Mouse (Mus musculus): Measurements from ENCODE around the gene Gm10220. TPM values are rescaled to one million over a fixed set of nuclear protein-coding genes. Genes with fewer than 3 reads are reported as not detected.

The Gm10220 gene
- polyA plus RNA-seq, 1 experiment from 2014 or later: not detected

GRCm38 (mm10) chr5:26070716-26071115 is 50.5 kb downstream of the Gm10220 start:
- ATAC-seq (ENCODE audit: low FRiP score) (no peak), DNase-seq (ENCODE audit: low spot score) (no peak)
- no peaks in the 10 kb centered on the region for H3K4me1 ChIP-seq (replicated peaks; ENCODE audit: control insufficient read depth, insufficient read depth, low read length)
- 91% methylated on average over 24 of the region's 24 CpGs for WGBS
- H3K9me3 ChIP-seq (ENCODE audit: control insufficient read depth, low read length): peaks cover 7% of the 10 kb centered on the region; the same call in 1 of the 2 replicates
- H3K4me2 ChIP-seq (replicated peaks): no peak overlapping the region
- no peak overlapping the region for H3K4me3 ChIP-seq (replicated peaks; ENCODE audit: low read length)
- no peaks in the 10 kb centered on the region for H3K36me3 ChIP-seq (replicated peaks; ENCODE audit: control insufficient read depth, insufficient read depth)
- H3K27ac ChIP-seq: no peak overlapping the region
- H3K27me3 ChIP-seq (ENCODE audit: control insufficient read depth, insufficient read depth, low read length): no peaks in the 10 kb centered on the region
- H3K9ac ChIP-seq: no peak overlapping the region

Other genes with a start within 250 kb of the Gm10220 start
- gene Gm21663, start 179.0 kb downstream of the Gm10220 start, polyA plus RNA-seq (2014; fragmentation: Nextera tagmentation; extraction: Ambion mirVana): 0.18 TPM in 1 of 2 replicates, not detected in the other
- gene Gm21671, start 167.0 kb downstream of the Gm10220 start, polyA plus RNA-seq (2014; fragmentation: Nextera tagmentation; extraction: Ambion mirVana): 0.10 and 0.32 TPM in 2 replicates
- 0.22 and 0.31 TPM in 2 replicates for gene Gm21680, start 148.8 kb downstream of the Gm10220 start, polyA plus RNA-seq (2014; fragmentation: Nextera tagmentation; extraction: Ambion mirVana)
- gene Gm21698, start 132.8 kb downstream of the Gm10220 start, polyA plus RNA-seq (2014; fragmentation: Nextera tagmentation; extraction: Ambion mirVana): 0.41 TPM in 1 of 2 replicates, not detected in the other
- gene Gm1979, start 116.6 kb downstream of the Gm10220 start, polyA plus RNA-seq (2014; fragmentation: Nextera tagmentation; extraction: Ambion mirVana): 0.29 and 0.37 TPM in 2 replicates
- gene Gm5862, start 98.5 kb downstream of the Gm10220 start, polyA plus RNA-seq (2014; fragmentation: Nextera tagmentation; extraction: Ambion mirVana): 0.12 TPM in 1 of 2 replicates, not detected in the other
- 0.20 and 0.29 TPM in 2 replicates for gene Speer4a, start 81.9 kb downstream of the Gm10220 start, polyA plus RNA-seq (2014; fragmentation: Nextera tagmentation; extraction: Ambion mirVana)
- 0.10 and 0.20 TPM in 2 replicates for gene Gm7347, start 62.8 kb downstream of the Gm10220 start, polyA plus RNA-seq (2014; fragmentation: Nextera tagmentation; extraction: Ambion mirVana)
- not detected in 2 replicates for gene Gm10471, start 32.1 kb downstream of the Gm10220 start, polyA plus RNA-seq (2014; fragmentation: Nextera tagmentation; extraction: Ambion mirVana)
- gene 5031410I06Rik, start 16.1 kb downstream of the Gm10220 start, polyA plus RNA-seq (2014; fragmentation: Nextera tagmentation; extraction: Ambion mirVana): 0.12 and 0.17 TPM in 2 replicates
- 0.50 and 0.56 TPM in 2 replicates for gene Gm7361, start 136.3 kb upstream of the Gm10220 start, polyA plus RNA-seq (2014; fragmentation: Nextera tagmentation; extraction: Ambion mirVana)

Data from hindbrain, embryonic 14.5 days (tissue).